Mouse (Mus musculus) kidney, adult 2 months (tissue): ENCODE data around the gene Mal. TPM values are rescaled to one million over a fixed set of nuclear protein-coding genes. Genes with fewer than 3 reads are reported as not detected.
A peak's percentile ranks its signal among the peaks of the same experiment; 100 is the strongest.

ENCODE experiments used
- DNase-seq: peaks from one replicate; pipeline ENCODE4 v3.0.0; 2021
- H3K27ac ChIP-seq: fragments of 200-500 bp; 2 replicates; pipeline ENCODE4 v1.5.1; 2012; ENCODE audit warnings: low read depth, low read length, control low read depth, inconsistent platforms; ENCODE audit not compliant: insufficient read depth
- H3K27me3 ChIP-seq: fragments of 200-500 bp; replicated peaks from 2 replicates; pipeline ENCODE4 v1.6.1; 2012; ENCODE audit warnings: mild to moderate bottlenecking, moderate library complexity, low read length, inconsistent platforms; ENCODE audit not compliant: control insufficient read depth, insufficient read depth
- H3K36me3 ChIP-seq: fragments of 200-500 bp; 2 replicates; pipeline ENCODE4 v1.6.1; 2012; ENCODE audit warnings: mild to moderate bottlenecking, moderate library complexity, low read length, inconsistent platforms; ENCODE audit not compliant: control insufficient read depth, insufficient read depth
- H3K4me1 ChIP-seq: fragments of 200-500 bp; 2 replicates; pipeline ENCODE4 v1.6.1; 2011; ENCODE audit warnings: low read length; ENCODE audit not compliant: control insufficient read depth, insufficient read depth
- H3K4me3 ChIP-seq: fragments of 200-500 bp; 2 replicates; pipeline ENCODE4 v1.5.1; 2011; ENCODE audit warnings: mild to moderate bottlenecking, low read depth, low read length, control low read depth; ENCODE audit not compliant: insufficient read depth
- CTCF ChIP-seq: fragments of 200-500 bp; conservative IDR thresholded peaks from 2 replicates; pipeline ENCODE4 v1.5.1; 2011; ENCODE audit warnings: low read depth, mild to moderate bottlenecking, control low read depth, low read length, moderate library complexity, mixed read lengths; ENCODE audit not compliant: insufficient read depth, insufficient read length
- POLR2A ChIP-seq: fragments of 200-500 bp; IDR thresholded peaks from one replicate; pipeline ENCODE4 v1.6.1; 2011; ENCODE audit warnings: low read depth, low read length, control low read depth
- WGBS: fragments of 180-500 bp; shearing (Covaris S2); methylation state at CpG from one replicate; pipeline ENCODE4 v1.1.7; 2018; 5-methylcytosine and 5-hydroxymethylcytosine counted together
- polyA plus RNA-seq: library from polyadenylated mRNA; depleted of rRNA; stranded (reverse); fragments of >200 nt; gene quantifications from 2 replicates; pipeline ENCODE4 v1.2.3, GENCODE M21; 2012

Mal gene
- polyA plus RNA-seq, 1 experiment: 91.2 TPM

DNA sequence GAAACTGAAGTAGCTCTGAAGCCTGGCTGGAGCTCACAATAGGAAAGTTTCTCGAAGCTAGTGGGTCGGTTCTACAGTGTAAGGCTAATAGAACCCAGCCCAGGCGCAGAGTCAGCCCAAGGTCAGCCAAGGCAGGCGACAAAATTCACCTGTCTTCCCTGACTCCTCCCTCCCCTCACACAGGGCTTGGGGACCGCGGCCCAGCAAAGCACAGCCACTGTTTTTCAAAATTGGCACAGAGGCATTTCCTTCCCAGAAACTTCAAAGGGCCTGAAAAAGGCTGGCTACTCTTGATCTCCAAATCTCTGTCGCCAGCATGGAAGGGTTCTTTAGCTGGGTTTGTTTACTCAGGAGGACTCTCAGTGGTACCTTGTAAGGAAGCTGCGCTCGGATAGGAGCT lies 1.1 kb downstream of the Mal start:
- peak; percentile 57 for DNase-seq
- WGBS: 15% methylated on average over 9 of the region's 9 CpGs
- H3K4me1 ChIP-seq: peaks cover under 1% of the 10 kb centered on the region; the same call in 1 of the 2 replicates
- TF ChIP-seq POLR2A: no peak
- no peak for TF ChIP-seq CTCF
- H3K4me3 ChIP-seq: peak overlapping the region; percentile 88
- no peaks in the 10 kb centered on the region for H3K36me3 ChIP-seq
- peak overlapping the region; percentile 83 for H3K27ac ChIP-seq
- H3K27me3 ChIP-seq: no peaks in the 10 kb centered on the region

DNA sequence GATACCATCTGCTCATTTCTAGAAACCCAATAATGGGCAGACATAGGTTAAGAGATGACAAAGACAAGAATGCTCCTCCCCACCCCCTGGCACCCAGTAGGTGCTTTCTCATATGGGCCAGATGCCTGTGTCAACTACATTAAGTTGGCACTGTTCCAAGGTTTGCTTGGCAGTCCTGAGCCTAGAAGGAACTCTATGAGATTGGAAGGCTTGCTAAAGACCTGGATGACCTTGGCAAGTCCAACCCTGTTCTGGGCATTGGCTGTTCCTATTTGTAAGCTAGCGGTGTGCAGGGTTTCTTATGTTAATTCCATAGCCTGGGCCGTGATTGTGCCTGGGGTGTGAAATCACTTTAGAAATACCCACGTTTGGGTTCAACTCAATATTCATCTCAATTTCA lies 1.7 kb downstream of the Mal start:
- TF ChIP-seq POLR2A (no peak), CTCF (no peak)
- Histone ChIP-seq H3K27ac (peak overlapping the region; percentile 83), H3K4me3 (peak overlapping the region; percentile 88), H3K4me1 (peaks cover 6% of the 10 kb centered on the region), H3K36me3 (no peaks in the 10 kb centered on the region), H3K27me3 (no peaks in the 10 kb centered on the region)
- 57% methylated on average over 3 of the region's 3 CpGs for whole genome bisulfite sequencing
- peak; percentile 59 for DNase-seq

DNA sequence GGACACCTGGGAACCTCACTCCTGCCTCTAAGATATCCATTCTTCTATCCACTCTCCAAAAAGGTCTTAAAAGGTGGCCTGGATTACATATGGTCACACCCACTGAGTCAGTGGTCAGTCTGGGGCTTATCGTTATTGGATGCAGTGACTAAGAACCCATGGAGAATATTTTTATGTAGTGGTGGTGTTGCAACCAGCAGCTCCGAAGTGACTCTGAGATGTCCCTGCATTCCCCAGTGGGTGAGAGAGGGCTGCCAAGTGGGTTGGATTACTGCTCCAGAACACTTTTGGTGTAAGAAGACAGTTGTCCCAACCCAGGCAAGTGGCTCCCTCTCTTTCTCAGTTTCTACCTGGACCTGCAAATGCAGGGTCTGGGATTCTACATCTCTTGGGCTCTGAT lies 3.7 kb downstream of the Mal start:
- DNase-seq: no peak
- Histone ChIP-seq H3K4me3 (peak overlapping the region; percentile 28), H3K27ac (peak overlapping the region; percentile 83), H3K4me1 (peaks cover 11% of the 10 kb centered on the region), H3K36me3 (no peaks in the 10 kb centered on the region), H3K27me3 (no peaks in the 10 kb centered on the region)
- WGBS: 65% methylated on average over 2 of the region's 2 CpGs
- TF ChIP-seq POLR2A (no peak), CTCF (no peak)

DNA sequence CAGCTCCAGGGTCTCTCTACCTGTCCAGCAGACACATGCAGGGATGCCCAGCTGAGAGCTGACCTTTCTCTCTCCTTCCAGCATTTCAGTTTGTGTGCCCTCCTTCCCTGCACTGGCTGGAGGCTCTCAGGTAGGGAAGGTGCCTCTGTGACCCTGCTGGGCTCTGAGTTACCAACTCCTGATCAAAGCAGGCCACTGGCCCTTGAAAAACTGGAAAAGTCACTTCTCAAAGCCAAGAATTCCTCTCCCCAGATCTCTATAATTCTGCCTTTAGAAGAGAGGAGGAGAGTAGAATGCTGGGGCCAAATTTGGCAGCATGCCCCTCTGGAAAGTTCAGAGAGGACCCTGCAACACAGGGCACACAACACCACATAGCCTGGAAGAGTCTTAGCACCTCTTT lies 4.2 kb downstream of the Mal start:
- H3K27me3 ChIP-seq: no peaks in the 10 kb centered on the region
- peak; percentile 60 for DNase-seq
- peak overlapping the region; percentile 83 for H3K27ac ChIP-seq
- peak overlapping the region; percentile 28 for H3K4me3 ChIP-seq
- H3K4me1 ChIP-seq: peaks cover 12% of the 10 kb centered on the region
- no peaks in the 10 kb centered on the region for H3K36me3 ChIP-seq
- TF ChIP-seq POLR2A (no peak), CTCF (no peak)

DNA sequence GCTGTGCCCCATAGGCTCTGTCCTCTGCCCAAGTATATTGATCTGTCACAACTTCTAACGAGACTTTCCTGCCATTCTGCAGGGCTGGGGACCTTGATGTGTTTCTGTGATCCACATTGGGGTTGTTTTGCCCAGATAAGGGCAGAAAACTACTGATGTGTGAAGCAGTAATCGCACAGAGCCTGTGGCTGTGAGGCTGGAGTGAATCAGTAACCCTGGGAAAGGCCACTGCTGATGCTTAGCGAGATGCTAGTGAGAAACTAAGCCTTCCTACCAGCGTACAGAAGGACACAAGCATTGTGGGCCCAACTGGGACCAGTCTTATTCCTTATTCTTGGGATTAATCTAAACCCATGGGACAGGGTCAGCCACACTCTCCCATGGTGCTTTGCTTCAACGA lies 4.9 kb downstream of the Mal start:
- peaks cover 12% of the 10 kb centered on the region for H3K4me1 ChIP-seq
- no peak overlapping the region for H3K4me3 ChIP-seq
- peak; percentile 71 for DNase-seq
- H3K27me3 ChIP-seq: no peaks in the 10 kb centered on the region
- WGBS: 32% methylated on average over 5 of the region's 5 CpGs
- H3K27ac ChIP-seq: peak overlapping the region; percentile 83
- no peaks in the 10 kb centered on the region for H3K36me3 ChIP-seq
- TF ChIP-seq POLR2A (no peak), CTCF (no peak)

DNA sequence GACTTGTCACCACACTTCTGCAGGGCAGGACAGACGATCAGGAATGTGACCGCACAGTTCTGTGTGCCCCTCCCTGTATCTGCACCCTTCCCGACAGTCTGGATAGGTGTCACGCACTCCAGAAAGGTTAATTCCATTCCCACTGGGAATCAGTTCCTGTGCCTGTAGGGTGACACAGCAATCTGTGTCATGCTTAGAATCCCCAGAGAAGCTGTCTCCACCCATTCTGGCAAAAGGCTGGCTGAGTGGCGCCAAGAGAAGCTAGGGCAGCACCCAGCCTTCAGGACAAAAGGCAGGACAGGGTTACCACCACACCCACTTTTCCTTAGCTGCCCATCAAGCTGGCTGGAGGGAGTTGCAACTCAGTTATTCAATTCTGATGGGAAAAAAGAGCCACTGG lies 6.6 kb downstream of the Mal start:
- TF ChIP-seq POLR2A (no peak), CTCF (no peak)
- H3K27me3 ChIP-seq: no peaks in the 10 kb centered on the region
- H3K36me3 ChIP-seq: no peaks in the 10 kb centered on the region
- no peak overlapping the region for H3K4me3 ChIP-seq
- peak; percentile 87 for DNase-seq
- peak overlapping the region; percentile 65 for H3K27ac ChIP-seq
- peaks cover 16% of the 10 kb centered on the region for H3K4me1 ChIP-seq
- WGBS: 26% methylated on average over 5 of the region's 5 CpGs

DNA sequence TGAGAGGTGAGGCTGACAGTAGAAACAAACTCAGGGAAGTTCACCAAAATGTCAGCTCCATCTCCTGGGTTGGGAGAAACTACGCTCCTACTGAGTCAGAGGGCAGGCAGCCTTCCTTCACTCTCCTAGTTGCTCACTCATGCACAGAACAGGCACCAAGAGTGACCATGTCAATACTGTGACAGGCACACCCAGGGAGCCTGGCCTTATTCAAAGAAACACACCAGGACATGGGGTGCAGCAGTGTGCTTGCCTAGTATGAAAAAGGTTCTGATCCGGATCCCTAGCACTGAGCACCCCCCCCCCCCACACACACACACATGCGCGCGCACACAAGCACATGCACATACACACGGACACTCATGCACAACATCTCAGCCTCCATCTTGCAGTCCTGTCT lies 8.3 kb downstream of the Mal start:
- Histone ChIP-seq H3K4me3 (no peak overlapping the region), H3K27ac (no peak overlapping the region), H3K27me3 (no peaks in the 10 kb centered on the region), H3K36me3 (no peaks in the 10 kb centered on the region), H3K4me1 (peaks cover 17% of the 10 kb centered on the region)
- no peak for DNase-seq
- TF ChIP-seq CTCF (no peak), POLR2A (no peak)
- 79% methylated on average over 6 of the region's 6 CpGs for WGBS

DNA sequence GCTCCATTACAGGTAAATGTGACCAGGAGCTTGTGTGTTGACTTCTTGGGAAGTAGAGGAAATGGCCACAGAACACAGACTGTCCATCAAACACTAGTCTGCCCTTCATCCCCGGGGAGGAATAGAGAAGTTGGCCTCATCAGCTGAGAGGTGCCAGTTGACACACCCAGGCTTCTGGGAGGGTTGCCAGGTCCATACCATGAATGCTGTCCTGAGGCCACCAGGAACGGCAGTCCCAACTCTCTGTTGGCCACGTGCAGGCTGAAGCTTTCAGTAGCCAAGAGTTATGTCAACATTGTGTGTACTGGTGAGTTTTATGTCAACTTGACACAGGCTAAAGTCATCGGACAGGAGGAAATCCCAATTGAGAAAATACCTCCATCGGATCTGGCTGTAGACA lies 9.6 kb downstream of the Mal start:
- no peak for DNase-seq
- Histone ChIP-seq H3K36me3 (no peaks in the 10 kb centered on the region), H3K4me1 (peaks cover 17% of the 10 kb centered on the region), H3K4me3 (no peak overlapping the region), H3K27ac (peak overlapping the region; percentile 33; the same call in 1 of the 2 replicates), H3K27me3 (no peaks in the 10 kb centered on the region)
- TF ChIP-seq POLR2A (no peak), CTCF (no peak)
- WGBS: 53% methylated on average over 5 of the region's 5 CpGs
